Mouse (Mus musculus) embryo, embryonic 9.5 days (tissue): ENCODE data around the gene Cacna1e.
A peak's percentile ranks its signal among the peaks of the same experiment; 100 is the strongest.

Source experiments
- DNase-seq: peaks from one replicate; pipeline ENCODE4 v3.0.0-alpha.2; 2017; ENCODE audit errors: extremely low spot score

Cacna1e gene

DNA sequence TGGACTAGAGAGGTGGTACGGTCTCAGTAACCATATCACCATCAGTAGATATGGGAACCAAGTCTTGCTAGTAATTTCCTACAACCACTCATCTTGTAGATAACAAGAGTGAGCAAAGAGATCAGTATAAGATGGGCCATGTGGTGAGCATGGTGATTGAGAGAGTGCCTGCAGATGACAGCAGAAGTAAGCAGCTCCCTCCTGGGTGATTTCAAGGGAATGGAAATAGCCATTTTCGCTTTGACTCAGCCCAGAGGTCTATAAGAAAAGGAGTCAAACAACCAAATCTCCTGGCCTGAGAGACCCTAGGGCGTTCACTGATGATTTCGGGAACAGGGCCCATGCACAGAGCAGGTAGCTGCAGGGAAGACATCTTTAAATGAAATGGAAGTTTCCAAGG, 45.0 kb downstream of the Cacna1e start:
- DNase-seq: no peak

DNA sequence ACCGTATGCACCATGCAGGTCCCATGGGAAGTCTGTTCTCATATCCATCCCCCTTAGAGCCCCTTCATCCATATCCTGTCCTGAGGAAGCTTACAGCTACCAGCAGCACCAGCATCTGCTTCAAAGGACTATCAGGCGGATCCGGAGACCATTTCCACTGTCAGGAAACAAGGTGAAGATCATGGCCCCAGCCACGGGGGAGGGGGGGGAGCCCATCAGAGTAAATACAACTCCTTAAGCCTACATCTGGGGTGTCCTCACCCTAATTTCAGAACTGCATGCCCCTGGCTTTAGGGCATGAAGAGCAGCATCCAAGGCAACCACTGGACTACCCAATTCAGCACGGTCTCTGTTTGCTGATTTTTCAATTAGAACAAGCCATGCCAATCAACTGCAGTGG, 47.8 kb downstream of the Cacna1e start:
- no peak for DNase-seq

DNA sequence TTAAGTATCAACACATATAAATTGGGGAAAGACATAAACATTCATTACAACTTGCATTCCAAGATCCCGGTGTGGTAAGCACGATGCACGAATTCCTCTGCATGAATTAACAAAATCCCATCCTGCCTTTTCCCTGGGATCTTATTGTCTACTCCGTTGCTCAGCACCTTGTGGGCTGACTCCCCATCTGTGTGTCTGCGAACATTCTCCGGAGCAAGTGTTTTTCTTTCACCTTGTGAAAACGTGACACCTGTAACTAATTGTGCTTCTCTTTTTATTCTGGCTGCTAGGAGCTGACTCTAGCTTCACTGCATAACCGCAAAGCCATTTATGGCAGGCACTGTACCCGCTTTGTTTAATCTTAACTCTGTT, 52.1 kb downstream of the Cacna1e start:
- no peak for DNase-seq

DNA sequence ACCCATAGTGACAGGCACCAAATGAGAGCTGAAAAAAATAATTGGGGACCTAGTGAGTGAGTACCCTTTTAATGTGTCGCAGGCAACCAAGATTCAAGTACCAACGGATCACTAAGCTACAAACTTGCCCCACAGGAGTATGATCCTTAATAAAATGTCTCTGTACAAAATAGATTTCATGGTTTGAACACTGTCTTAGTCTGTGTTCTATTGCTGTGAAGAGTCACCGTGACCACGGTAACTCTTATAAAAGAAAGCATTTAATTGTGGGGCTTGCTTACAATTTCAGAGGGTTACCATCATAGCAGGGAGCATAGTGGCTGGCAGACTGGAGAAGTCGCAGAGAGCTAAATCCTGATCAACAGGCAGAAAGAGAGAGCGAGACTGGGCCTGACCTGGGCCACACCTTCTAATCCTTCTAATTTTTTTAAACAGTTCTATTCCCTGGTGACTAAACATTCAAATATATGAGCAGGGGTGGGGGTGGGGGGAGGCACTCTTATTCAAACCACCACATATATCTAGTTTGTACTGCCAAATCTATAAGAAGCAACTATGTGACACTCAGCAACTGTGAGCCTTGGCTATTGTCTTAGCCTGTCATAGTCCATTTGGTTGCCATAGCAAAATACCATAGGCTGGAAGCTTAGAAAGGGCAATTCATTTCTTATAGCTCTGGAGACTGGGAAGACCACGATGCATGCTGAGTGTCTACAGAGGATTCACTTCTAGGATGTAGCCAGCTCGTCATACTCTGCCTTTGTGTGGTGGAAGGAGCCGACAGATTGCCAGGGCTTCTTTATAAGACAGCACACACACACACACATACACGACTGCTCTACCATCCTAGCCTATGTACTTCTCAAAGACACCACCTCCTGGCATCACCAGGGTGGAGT, 52.8 kb downstream of the Cacna1e start:
- DNase-seq: peak; percentile 8

DNA sequence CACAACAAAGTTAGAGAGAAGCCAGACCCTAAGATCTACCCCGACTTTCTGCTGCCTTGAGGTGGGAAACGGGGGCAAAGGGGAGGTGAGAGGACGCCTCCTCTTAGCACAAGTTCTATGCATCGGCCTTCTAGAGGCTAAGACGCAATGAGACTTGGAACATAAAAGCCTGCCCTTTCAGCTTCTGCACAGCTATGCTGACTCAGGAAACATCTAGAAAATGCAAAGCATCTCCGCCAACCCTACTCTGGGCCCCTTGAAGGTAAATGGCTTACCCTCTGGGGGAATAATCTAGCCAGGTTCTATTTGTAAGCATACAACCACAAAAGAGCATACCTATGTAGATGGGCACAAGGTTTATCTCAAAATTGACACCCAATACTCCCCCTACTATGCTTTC, 54.2 kb downstream of the Cacna1e start:
- no peak for DNase-seq

DNA sequence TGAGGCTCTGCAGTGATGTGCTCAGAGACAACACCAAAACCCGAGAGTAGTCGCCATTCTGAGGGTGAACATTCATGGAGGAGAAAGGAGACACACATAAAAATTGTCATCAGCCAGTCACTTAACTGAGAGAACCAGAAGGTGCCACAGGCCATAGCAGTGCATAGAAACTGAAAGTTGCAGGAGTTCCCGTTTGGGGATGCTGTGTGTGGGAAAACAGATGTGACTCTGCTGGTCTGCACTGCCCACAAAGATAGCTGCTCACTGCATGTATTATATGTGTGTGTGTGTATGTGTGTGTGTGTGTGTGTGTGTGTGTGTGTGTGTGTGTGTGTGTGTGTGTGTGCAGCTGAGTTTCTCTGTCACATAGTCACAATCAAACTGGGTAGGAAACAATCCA, 61.2 kb downstream of the Cacna1e start:
- DNase-seq: no peak

DNA sequence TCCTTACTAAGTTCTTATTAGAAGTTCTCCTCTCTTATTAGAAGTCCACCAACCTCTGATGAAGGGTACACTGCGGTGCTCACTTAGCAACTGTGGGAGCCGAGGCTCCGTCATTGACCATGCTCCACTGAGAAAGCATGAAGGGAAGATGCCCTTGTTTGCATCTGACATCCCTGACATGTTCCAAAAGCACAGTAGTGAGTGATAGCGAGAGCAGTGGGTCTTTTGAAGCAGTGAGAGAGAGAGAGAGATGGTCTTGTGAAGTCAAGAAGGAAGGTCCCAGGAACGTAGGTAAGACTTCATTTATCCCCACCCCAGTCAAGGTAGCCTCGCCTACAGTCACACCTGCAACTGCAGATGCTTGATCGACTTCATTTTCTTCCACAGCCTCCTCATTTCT, 63.9 kb downstream of the Cacna1e start:
- no peak for DNase-seq

DNA sequence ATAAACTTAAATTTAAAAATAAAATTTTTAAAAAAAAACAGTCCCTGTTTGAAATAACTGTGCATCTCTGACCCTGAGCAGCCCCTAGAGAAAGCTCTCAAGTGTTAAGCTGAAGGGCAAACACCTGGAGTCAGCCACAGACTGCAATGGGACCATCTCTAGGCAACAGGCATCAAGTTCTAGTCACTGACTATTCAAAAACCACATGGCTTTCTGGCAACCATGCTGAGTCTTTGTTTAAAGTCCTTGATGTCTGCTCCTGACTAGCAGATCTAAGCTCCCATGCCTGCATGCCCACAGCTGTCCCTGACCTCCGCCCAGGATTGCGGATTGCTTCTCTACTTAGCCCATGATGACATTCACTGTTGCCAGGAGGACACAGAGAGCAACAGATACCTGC, 64.3 kb downstream of the Cacna1e start:
- no peak for DNase-seq

DNA sequence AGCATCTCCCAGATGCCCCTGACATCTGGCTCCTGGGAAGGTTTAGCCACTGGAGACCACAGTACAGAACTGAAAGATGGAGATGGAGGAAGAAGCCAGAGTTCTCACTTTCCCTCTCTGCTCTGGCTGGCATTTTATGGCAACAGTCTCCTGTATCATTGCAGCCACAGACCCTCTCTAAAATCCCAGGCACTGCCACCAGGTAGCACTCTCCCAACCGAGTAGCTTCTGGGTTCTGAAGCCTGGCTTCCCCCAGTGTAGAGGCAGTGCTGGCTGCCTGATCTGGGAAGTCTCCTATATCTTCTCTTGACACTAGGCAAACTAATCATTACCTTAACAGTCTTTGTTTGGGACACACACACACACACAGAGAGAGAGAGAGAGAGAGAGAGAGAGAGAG, 65.6 kb downstream of the Cacna1e start:
- DNase-seq: no peak

DNA sequence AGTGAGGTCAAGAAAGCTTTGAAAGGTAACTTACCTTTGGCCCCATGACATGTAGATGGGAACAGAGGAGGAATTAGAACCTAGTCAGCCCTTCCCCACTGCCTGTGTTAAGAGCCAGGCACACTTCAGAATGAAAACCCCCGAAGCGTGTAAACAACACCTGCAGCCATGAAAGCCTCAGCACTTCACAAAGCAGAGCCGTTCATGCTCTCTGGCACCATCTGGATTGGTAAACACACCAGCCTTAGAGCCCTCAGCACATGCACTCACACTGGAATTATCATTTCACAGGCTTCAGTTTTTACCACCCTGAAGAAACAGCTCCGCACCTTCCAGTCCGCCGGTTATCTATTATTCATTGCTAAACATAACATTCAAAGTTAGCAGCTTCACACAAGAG, 67.5 kb downstream of the Cacna1e start:
- DNase-seq: no peak

DNA sequence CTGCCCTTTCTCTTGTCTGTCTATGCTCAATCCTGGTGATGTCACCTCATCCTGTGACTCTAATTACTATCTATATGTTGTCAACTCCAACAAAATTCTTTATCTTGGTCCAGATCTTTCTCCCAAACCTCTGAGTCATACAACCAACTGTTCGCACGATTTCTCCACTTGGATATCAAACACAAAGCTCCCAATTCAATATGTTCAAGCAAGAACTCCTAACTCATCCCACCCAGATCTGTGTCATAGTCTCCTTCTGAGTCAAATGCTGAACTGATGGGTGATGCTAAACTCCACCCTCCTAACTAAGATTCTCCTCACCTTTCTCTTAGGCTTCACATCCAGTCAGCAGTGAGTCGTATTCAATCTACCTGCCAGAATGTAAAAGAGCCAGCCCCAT, 68.0 kb downstream of the Cacna1e start:
- DNase-seq: no peak

DNA sequence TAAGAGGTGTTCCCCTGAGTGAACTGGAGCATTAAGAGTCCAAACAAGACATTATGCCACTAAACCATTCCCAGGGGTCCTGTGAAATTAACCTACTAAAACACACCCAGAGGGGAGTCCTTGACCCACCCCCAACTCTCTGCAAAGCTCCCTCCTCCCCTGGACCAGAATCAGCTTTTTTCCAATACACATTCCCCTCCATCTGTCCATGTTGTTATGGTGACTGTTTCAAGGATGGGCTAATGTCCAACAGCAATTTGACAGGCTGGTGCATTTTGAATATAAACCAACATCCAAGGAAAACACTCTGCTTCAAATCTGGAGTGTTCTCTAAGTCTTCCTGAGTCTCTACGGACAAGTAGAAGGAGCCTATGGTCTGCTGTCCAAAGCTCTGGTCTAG, 78.6 kb downstream of the Cacna1e start:
- DNase-seq: no peak

DNA sequence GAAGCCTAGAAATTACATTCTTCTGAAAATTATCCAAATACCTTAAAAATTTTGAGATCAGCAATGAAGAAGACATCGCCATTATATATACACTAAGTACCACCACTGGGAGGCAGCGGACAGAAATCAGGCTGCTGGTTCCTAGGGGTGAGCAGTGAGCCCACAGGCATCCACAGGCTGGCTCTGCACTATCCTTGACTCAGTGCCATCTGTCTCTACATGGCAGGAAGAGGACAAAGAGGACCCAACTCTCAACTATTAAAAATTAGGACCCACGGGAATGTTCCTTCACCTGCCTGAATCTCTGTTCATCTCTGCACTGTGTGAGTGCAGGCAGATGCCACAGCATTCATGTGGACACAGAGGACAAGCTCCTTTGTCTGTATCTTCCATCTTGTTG, 79.3 kb downstream of the Cacna1e start:
- no peak for DNase-seq

DNA sequence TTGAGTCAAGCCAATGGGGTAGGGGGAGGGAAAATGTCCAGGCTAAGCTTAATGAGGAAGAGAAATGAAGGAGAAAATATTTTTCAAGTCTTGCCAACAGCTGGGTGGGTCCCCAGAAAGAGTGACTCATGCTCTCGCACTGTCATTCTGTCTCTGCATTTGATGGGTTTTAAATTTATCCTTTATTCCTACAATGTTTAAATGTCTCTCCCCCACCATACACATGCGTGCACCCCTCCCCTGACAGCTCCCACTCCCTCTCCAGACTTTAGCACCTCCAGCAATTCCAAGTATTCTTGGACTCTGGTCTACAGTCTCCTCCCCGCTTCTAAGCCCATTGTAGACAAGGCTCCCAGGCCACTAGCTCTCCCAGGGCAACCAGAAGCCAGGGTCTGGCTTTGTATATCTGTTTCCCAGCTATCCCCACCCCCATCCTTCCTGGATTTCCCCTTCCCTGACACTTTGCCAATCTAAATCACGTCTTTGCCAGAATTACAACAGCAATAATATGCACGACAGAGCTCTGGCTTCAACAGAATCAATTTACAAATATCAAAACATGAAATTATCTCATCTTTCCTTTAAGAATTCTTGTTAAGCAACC, 81.9 kb downstream of the Cacna1e start:
- DNase-seq: no peak

DNA sequence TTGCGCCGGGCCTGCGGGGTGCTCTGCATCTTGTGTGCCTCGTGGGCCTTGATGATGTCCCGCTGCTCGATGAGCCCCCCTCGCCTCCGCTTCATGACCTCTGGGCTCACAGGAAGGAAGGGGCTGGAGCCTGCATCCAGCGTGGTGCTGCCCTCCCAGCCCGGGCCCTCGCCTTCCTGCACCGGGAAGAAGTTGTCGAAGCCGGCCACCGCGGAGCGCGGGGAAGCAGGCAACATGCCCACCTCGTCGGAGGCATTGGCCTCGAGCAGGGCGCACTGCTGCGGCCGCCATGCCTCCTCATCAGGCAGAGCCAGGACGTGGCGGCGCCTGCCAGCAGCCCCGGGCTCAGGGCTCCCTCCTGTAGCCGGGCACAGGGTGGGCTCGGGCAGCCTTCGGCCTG, 85.0 kb downstream of the Cacna1e start:
- no peak for DNase-seq

DNA sequence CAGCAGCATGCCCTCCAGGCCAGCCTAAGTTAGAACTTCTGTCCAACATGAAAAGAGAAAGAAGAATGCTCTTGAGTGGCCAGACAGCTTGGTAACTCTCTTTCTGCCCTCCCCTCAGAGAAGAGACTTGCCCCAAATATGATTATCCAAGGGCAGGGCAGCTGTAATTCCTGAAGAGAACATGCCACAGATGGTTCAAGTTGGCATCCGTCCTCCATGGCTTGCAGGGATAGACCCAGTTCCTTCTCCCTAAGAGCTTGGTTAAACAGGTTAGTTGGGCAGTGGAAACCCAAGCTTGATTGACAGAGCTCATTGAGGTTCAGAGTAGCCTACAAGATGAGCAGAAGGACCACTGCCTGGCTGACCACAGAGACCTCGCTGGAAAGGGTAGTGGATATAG, 85.5 kb downstream of the Cacna1e start:
- DNase-seq: no peak

DNA sequence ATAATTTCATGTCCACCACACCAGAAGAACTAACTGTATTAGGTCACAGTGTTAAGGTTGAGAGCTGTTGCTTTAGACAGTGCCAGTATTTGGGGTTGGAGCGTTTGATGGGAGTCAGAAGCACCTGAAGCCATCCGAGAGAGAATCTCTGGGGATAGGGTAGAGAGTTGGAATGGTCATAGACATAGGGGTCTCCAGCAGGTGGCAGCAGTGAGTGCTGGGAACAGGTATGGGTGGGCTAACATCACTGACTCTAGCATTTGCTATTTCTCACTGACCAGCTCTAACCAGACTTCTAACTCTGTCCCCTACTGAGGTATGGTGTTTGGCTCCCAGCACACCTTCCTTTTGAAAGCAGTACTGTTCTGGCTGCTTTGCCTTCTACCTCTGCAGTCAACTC, 87.6 kb downstream of the Cacna1e start:
- no peak for DNase-seq

DNA sequence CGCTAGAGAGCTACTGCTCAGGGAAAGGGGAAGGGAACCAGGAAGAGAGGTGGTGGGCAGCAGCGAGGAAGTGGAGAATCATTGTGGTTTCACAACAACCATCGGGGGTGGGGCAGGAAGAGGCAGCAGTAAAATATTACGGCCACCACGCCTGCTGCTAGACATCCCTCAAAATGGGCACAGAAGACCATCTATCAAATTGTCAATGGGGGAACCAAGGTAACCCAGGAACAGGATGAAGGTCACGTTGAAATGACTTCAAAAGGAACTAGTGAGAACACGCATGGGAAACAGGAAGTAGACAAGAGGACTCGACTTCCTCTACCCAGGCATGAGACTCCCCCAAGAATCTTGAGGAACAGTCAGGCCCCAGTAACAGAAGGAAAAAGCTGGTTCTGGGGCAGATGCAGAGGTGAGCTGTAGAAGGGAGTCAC, 89.8 kb downstream of the Cacna1e start:
- DNase-seq: no peak

DNA sequence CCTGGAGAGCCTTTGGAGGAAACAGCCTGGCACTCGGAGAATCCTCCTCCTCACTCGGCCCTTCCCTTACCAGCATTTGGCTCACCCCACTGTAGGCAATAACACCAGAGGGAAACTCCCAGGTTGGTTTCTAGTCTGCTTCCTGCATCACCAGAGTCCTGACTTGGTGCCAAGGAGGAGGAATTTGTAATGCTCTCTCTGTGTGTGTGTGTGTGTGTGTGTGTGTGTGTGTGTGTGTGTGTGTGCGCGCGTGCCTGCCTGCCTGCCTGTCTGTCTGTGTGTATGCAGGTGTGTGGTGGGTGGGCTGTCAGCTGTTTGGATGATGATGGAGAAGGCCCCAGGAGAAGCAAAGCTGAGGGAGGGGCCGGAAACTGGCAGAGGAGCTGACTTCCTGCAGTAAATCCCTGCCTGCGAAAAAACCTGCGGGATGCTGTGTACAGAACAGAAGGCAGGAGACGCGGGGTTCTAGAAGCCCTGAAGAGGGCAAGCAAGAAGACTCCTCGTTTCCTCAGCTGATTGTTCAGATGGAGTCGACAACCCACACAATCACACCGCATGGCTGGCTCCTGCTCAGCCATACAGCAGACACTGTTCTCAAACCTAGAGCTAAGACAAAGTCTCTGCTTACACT, 92.6 kb downstream of the Cacna1e start:
- no peak for DNase-seq

DNA sequence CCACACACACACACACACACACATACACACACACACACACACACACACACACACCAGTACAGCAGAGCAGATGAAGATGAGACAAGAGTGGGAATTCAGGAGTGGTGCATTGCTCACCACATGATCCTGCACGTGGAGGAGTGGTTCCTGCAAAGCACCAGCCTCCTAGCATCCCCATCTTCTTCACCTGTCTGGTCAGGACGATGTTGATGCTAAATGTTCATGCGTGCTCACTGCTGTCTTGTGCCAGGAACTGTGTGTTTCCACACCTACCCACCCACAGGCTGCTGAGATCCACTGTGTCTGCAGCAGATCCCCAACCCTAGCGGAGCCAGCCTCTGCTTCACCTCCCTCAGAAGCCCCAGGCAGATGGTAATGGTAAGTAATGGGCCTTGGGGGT, 95.8 kb downstream of the Cacna1e start:
- DNase-seq: no peak

DNA sequence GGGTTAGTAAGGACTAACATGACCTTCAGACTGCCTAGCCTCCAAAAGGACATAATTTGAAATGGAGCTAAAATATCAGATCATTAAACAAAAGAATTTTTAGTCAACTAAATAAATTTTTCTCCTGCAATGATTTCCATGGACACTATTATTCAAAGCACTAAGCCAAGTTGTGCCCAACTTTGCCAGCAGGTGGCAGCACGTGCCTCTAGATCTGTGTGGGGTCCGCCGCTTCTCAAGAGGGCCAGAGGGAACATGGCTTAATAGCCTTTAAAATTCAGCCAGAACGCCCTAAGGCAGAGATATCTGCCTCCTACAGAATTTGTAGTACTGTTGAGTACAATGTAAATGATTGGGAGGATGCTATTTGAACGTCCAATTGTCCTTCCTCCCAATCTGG, 96.2 kb downstream of the Cacna1e start:
- DNase-seq: peak; percentile 75

DNA sequence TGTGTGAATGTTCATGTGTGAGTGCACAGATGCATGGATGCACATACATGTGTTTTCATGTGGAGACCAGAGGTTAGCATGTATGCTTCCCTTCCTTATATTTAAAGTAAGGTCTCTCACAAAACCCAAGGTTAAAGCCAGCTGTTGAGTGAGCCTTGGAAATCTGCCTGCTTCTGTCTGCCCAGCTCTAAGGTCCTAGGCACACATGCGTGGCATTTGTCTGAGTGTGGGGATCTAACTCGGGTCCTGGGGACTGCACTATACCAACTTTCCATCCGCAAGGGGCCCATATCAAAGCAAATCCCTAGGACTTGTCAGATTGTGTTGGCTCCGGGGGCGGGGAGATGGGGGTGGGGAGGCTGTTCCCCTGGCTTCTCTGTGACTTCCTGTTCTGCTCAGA, 96.9 kb downstream of the Cacna1e start:
- DNase-seq: no peak

DNA sequence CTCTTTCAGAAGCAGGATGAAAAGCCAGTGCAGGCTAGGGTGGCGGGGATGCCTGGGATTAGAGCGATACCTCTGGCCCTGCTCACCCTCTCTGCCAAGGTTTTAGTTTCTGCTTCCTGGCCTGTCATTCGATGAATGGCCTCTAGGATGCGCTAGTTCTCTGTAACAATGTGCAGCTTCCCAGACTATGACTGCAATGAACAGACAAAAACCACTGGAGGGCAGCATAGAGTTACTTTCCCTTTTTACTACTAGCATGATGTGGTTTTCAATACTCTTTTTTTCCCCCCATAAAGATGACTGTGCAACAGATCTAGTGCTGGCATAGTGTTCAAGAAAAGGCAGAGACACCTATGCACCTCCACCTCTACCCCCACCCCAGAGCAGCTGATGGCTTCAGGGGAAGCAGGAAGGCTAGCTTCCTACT, 98.0 kb downstream of the Cacna1e start:
- peak; percentile 79 for DNase-seq
